Mouse (Mus musculus) frontal cortex, postnatal 25 days (tissue): Measurements from ENCODE around the gene Otop2.
A peak's percentile ranks its signal among the peaks of the same experiment; 100 is the strongest.

Source experiments
- DNase-seq, 2 experiments: peaks; one replicate each; pipeline ENCODE4 v3.0.0; 2022; ENCODE audit warnings: low spot score in 2 of 2

Otop2 gene

GRCm38 (mm10) chr11:115275954-115276353, 31.0 kb upstream of the Otop2 start:
- DNase-seq, result no peak

- DNase-seq, result peak; percentile 90 to 96
These were observed 30.0 kb upstream of the Otop2 start, which contains the start of gene Fdxr for GRCm38 (mm10) chr11:115276780-115277603. Gene Fdxr, minus strand, starts transcription at chr11:115277050.

- DNase-seq, result no peak
These were observed 29.4 kb upstream of the Otop2 start for GRCm38 (mm10) chr11:115277604-115277975.

GRCm38 (mm10) chr11:115278176-115278575, 28.8 kb upstream of the Otop2 start:
- no peak for DNase-seq

- DNase-seq, result no peak
These were observed 27.2 kb upstream of the Otop2 start for GRCm38 (mm10) chr11:115279726-115280125.

GRCm38 (mm10) chr11:115282295-115282694, 24.7 kb upstream of the Otop2 start:
- no peak for DNase-seq

GRCm38 (mm10) chr11:115282723-115283485, 24.1 kb upstream of the Otop2 start:
- no peak for DNase-seq

- DNase-seq, result no peak
These were observed 23.5 kb upstream of the Otop2 start for GRCm38 (mm10) chr11:115283486-115283765.

- DNase-seq, result no peak
These were observed 22.9 kb upstream of the Otop2 start for GRCm38 (mm10) chr11:115283891-115284620.

GRCm38 (mm10) chr11:115285282-115285681, 21.7 kb upstream of the Otop2 start:
- no peak for DNase-seq

- no peak for DNase-seq
These were observed 20.6 kb upstream of the Otop2 start for GRCm38 (mm10) chr11:115286201-115286993.

- DNase-seq, result no peak
These were observed 19.6 kb upstream of the Otop2 start for GRCm38 (mm10) chr11:115287386-115287785.

- DNase-seq, result no peak
These were observed 18.7 kb upstream of the Otop2 start for GRCm38 (mm10) chr11:115288305-115288704.

GRCm38 (mm10) chr11:115289885-115290284, 17.1 kb upstream of the Otop2 start:
- DNase-seq, result no peak

GRCm38 (mm10) chr11:115290314-115290713, 16.6 kb upstream of the Otop2 start:
- DNase-seq, result no peak

- DNase-seq, result no peak
These were observed 16.0 kb upstream of the Otop2 start for GRCm38 (mm10) chr11:115290919-115291318.

GRCm38 (mm10) chr11:115291503-115291902, 15.5 kb upstream of the Otop2 start:
- DNase-seq, result no peak

GRCm38 (mm10) chr11:115292631-115293375, 14.2 kb upstream of the Otop2 start:
- no peak for DNase-seq

GRCm38 (mm10) chr11:115295939-115296338, 11.0 kb upstream of the Otop2 start:
- no peak for DNase-seq

- DNase-seq, result no peak
These were observed 10.3 kb upstream of the Otop2 start for GRCm38 (mm10) chr11:115296471-115297210.
